Mouse (Mus musculus) neural tube, embryonic 10.5 days (tissue): ENCODE results near the gene Schip1.

Experiments
- DNase-seq: peaks from one replicate; pipeline ENCODE4 v3.0.0-alpha.2; 2017; ENCODE audit warnings: low spot score; ENCODE audit errors: extremely low spot score

Gene Schip1

DNA sequence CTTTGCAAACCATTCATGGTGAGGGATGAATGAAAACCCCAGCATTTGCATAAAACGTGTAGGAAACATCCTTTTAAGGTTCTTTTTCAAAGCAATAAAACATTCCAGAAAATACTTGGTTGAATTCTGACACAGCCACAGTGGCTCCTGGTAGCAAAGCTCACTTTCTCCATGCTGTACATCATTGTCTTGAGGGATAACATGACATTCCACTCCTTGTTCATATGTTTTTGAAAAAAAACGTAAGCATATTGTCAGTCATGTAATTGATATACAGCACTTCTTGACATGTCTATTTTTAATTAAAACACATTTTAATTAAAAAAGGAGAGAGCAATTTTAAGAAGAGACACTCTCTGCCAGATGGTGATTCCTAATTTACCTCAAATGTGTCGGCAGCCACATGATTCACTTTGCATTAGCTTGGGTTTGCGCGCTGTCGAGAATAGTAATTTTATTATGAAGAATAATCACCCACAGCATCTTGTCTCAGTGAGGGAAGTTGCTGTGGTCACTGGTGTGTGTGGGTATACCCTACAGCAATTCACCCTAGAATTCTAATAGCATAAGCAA is 61.8 kb downstream of the Schip1 start:
- DNase-seq: no peak

DNA sequence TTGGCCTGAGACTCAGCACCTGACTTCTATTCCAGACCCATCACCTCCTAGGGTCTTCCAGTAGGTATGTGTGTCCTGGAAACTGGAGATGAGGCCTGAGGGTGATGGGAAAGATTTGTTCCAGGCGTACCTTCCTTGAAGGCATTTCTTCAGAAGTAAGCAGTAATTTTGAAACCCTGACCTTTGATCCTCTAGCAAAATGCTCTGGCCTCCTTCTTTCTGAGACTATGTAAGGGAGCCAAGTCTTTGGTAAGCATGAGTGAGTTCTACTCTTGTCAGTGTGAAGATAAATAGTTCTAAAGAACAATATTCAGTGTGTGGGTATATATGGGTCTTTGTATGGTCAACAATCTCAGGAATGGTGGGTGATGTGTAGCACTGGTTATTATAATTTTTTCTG is 65.8 kb downstream of the Schip1 start:
- no peak for DNase-seq

DNA sequence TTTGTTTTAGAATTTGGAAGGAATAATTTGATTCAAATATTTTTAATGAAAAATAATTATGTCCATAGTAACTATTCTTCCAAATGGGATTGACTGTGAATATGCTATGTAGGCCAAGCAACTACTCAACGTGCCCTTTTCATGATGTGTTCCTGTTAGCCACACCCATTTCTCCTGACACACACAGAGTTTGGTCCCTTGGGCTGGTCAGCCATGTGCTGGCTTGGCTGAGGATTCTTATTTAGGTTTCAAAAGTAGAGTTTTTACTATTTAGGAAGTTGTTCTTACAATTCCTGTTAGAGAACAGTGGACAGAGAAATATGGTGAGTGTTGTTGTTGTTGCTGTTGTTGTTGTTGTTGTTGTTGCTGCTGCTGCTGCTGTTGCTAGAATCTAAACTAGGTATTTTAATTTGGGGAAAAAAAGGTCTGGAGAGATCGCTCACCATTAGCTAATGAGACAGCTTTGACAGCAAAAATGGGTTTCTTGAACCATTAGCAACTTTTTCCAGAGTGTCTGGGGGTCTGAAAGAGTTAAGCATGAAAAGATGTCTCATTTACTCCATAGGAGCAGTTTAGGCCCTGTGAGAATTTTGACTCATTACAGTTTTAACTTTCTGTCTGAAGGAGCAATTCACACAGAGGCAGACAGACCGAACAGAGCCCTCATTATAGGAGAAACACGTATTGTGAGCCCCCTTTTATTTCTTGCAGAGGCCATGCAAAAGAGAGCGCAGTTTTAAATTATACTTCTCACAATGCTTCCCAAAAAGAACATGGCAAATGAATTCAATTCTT is 74.4 kb downstream of the Schip1 start:
- DNase-seq: no peak

DNA sequence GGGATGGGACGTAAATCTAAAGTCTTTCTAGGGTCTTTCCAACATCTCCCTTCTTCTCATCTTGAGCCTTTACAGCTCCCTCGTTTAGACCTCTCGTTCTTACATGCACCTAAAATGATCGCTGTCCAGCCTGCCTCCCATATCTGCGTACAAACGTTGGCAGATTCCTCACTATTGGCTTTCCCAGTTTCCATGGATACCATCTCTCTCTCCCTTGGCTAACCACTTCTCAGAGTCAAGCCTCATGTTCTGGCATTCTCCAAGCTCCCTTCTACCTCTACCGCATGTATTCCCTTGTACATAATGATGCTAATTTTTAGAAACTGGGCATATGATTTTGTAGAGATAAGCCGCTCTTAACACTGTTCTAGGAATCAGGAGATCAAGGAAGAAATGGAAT is 86.1 kb downstream of the Schip1 start:
- no peak for DNase-seq

DNA sequence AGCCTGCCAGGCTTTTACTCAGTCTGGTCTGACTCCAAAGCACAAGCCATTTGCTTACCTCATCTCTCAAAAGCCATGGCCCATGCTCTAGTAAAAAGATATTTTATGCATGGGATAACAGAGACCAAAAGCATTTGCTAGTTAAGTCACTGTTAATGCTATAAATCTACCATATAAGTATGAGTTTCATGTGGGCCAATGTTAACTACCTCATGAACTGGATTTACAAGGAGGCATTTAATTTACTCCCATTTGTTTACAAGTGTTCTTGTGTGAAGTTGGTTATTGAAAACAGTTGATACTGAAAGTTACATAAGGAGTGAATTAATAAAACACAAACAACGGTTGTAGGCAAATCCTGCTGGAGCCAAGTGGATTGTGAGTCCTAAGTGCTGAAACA is 95.6 kb downstream of the Schip1 start:
- DNase-seq: no peak

DNA sequence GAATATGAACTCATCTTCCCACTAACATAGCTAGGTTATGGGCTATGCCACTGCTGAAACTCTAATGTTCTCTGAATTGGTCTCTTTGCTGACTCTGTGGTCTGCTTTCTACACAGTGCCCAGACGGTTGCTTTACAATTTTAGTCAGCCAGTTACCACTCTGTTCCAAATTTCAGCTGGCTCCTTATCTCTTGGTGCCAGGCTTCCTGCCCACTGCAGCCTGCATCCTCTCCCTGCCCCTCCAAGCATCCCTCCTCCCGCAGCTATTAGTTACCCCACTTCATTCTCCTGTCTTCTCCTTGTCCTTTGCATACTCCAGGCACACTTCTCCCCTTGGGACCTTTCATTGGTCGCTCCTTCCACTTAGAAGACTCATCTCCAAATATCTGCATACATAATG is 96.2 kb downstream of the Schip1 start:
- DNase-seq: no peak

DNA sequence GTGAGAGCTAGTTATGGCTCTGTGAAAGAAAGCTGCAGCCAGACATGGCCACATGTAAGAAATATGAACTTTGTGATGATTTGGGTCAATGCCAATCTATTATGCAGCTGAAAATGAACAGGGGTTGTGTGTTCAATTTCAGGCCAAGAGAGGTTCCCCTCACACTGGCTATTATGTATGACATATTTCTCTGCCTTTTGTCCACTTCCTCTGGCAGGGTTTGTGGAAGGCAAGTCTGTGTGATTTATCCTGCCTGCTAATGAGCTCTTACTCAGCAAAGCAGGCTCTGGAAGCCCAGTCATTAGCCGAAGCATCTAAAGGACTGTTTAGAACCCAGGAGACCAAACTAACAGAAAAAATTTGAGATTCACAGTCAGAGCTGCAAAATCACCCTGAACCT is 113.6 kb downstream of the Schip1 start:
- no peak for DNase-seq

DNA sequence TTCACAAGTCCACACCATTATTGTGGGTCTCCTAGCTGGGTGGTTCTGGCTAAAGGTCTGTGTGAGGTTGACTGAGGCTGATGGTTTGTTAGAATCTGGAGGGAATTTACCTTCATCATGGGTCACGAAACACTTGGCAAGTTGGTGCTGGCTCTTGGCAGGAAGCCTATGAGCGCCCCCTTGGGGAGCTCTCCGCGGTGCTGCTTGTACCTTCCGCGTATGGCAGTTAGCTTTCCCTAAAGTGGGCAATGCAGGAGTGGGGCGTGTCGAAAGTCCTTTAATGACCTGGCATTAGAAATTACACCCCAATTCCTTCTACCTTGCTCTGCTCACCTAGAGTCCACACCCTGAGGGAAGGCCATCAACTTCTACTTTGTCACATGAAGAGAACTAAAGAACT is 122.9 kb downstream of the Schip1 start:
- no peak for DNase-seq

DNA sequence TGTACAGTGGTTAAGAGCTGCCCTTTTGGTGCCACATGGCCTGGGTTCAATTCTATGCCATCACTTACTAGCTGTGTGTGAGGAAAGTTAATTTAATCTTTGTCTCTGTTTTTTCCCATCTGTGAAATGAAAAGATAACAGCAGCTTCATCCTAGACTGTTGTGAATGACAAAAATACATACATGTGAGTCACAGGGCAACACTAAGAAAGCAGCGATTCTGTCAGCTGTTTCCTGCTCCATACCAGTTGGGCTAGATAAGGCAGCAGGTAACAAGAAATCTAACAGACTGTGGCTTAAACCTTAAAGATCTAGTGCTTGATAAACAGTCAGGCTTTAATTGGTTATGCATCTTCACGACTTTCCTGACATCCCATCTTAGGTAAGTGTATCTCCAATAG is 124.5 kb downstream of the Schip1 start:
- no peak for DNase-seq

DNA sequence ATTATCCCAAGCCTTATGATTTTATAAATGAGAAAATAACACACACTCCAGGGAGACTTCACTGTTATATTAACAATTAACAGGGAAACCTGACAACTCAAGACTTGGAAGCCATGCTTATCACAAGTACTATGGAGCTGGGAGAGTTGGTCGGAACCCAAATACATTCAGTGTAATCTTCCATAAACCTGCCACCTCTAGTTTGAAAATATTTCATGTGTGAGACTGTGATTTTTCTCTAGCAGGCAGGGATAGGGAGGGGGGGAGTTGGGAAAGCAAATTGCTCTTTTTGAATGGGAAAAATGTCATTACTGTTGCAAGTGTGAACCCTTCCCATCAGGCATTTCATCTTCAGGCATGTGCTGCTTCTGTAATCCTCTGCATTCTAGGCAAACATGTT is 132.3 kb downstream of the Schip1 start:
- DNase-seq: no peak

DNA sequence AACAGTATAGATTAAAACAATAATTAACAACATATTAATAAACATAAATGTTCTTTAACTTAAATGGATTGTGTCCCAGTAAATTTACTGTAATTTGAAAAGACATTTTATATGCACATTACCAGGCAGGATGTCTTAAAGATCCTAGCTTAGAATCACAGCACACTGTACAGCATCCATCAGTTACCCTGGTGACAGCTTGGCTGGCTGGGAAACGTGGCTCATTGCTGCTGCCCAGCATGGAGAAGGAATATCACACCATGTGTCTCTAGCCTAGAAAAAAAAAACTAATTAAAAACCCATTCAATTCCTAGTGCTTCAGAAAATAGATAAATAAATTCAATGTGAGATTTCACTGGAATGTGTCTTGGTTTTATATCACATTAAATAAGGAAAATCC is 136.6 kb downstream of the Schip1 start:
- no peak for DNase-seq

DNA sequence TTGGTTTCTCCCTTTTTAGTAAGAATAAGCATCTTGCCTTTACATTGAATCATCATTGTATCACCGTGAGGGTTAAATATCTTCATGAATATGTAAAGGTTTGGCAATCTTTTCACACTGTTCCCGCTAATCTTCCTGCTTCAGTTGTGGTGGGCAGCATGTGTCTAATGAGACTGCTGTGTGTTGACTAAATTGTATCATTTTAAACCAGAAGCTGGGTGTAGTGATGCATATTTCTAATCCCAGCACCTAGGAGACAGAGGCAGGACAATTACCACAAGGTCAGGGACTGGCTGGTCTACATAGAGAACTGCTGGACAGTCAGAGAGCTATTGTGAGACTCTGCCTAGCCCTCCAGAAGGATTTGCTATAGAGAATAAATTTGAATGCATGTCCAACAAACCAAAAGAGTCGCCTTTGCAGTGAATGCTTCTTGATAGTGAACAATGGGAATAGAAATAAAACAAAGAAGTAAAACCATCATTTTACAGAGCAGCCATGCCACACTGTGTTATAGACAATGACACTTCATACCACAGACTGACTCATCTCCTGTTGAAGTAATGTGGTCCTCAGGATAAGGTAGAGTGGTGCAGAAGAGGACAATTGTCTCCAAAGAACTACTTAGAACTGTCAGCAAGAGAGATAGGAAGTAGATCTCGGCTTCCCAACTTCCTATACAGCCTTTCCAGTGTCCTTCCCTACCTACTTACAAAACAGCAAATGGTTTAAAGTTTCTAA is 137.7 kb downstream of the Schip1 start:
- DNase-seq: no peak

DNA sequence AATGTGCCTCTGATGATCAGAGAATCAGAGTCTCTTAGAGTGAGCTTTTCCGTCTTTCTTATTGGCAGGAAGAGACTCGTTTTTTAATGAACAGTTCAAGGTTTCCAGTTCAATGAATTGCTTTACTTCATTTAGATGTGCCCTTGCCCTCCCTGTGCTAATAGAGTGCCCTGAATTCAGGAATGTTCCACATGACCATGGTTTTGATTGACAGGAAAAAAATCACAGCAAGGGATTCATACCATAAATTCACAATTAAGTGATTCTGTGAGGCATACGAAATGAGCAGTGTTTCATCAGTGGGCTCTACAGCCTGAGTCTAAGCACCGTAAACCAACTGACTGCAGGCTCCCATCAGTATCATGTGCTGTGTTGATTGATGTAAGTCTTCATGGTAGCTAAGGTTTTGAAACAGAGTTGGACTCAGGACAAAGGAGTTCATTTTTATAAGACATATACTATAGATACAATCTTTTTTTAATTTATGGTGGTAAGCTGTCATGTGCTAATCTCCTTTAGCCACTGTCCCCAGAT is 139.4 kb downstream of the Schip1 start:
- no peak for DNase-seq

DNA sequence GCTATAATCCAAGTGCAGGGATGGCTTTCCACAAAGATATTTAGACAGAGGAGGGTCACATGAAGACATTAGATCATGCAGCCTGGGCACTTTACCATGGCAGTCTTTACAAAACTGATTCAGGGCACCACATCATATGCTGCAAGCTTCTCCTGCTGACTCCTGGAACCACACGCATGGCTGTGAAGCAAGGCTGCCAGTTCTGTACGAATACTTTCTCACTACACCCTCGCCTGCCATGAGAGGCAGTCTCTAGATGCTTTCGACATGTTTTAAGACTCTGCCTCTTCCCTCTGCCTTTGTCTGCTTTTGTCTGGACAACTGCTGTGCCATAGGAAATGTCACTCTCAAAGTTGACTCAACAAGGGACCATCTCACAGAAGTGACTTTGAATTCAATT is 145.8 kb downstream of the Schip1 start:
- no peak for DNase-seq

DNA sequence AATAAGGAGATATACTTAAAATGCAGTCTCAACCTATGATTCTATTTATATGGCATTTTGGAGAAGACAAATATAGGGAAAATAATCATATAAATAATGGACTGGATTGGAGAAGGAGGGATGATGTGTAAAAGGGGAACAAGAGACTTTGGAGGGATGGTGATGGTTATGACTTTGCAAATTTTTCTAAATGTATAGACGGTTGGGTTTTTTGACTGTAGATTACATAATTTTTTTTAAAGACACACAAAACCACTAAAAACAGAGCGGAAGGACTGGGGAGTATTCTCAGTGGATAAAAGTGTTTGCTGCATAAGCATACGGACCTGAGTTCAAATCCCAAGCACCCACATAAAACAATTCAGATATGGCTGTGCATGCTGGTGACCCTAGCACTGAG is 156.8 kb downstream of the Schip1 start:
- no peak for DNase-seq

DNA sequence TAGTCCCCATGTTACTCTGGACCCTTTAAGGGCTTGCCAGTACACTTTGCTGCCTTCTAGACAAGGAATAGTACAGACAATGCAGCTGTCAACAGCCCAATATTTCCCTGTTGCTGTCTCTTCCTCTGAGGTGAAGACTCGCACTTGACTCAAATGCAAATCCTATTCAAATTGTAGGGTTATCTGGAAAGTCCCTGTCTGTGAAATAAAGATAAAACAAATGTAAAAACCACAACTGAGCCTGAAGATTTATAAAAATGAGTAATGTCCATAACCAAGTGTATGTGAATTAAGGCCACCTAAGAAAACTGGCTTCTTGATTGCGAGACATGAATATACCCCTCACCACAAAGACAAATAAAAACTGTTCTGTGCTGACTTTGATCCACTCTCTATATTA is 175.3 kb downstream of the Schip1 start:
- no peak for DNase-seq

DNA sequence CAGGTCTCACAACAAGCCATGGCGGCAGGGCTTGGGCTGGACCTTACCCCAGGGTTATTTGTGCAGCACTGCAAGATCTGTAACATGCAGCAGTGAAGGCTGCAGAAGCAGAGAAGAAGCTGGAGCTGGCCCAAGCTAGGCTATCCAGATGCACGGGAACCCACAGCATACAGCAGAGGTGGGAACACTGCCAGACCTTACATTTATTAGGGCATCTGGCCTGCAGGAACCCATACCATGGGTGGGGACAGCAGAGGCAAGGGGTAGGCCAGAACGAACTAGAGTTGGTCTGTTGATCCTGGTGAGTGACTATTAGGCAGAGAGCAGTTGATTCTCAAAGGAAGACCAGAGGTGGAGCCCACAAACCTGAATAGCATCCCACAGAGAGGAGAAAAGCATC is 178.6 kb downstream of the Schip1 start:
- DNase-seq: no peak

DNA sequence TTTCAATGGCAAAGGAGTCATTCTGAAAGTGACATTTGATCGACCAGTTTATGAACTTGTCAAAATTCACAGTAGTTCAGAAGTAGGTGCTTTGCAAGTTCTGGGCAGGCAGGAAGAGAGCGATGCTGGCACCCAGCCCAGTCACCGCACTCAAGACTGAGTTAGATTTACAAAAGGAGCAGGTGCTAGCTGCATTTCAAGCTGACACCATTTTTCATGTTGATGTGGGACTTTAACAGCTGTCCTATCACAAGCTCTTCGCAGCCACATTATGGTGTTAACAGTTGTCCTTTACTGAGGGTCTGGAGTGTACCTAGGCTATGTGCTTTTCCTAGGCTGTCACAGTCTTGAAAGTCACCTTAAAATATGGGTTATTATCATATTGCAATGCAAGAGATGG is 181.6 kb downstream of the Schip1 start:
- DNase-seq: no peak

DNA sequence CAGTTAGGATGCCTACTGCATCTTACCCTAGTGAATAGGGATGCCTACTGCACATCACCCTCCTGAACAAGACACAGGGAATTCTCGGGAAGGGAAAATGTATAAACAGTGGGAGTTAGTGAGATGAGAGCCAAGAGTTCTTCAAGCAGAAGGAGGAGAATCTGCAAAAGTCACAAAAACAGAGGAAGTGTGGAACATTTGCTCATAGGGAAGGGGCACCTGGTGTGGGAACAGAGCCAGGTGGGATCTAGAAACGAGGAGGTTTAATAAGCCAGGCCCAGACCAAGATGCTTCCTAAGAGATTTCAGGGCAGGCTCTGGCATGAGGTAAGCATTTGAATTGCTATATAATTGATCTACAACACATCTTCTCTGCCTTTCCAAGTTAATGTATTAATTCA is 186.0 kb downstream of the Schip1 start:
- DNase-seq: no peak

DNA sequence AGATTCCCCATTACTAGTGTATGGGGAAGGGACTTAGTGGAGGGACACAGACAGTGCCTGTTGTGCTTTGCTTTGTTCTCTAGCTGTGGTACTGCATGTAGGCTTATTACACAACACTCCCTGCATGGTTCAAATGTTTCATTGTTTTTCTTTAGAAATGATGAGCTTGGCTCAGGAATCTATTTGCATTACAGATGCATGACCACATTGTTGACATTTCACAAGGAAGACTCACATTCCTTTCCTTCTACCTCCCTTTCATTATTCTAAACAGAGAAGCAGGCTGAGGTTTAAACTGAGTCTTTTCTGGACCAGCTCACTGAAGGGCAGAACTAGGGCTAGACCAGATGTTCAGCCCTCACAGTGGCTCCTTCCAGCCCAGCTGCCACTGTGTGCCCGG is 187.7 kb downstream of the Schip1 start:
- DNase-seq: no peak

DNA sequence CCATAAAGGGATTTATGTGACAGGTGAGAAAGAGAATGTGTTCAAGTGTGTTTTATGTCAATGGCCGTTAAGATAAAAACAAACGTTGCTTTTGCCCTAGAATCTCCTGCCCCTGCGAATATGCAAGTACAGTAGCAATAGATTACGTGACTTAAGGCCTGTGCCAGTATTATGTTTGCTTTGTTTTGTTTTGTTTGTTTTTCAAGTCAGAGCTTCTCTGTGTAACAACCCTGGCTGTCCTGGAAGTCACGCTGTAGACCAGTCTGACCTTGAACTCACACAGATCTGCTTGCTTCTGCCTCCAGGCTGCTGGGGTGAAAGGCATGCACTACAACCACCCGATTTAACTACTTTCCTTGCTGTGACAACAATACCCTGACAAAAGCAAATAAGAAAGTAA is 197.7 kb downstream of the Schip1 start:
- no peak for DNase-seq

DNA sequence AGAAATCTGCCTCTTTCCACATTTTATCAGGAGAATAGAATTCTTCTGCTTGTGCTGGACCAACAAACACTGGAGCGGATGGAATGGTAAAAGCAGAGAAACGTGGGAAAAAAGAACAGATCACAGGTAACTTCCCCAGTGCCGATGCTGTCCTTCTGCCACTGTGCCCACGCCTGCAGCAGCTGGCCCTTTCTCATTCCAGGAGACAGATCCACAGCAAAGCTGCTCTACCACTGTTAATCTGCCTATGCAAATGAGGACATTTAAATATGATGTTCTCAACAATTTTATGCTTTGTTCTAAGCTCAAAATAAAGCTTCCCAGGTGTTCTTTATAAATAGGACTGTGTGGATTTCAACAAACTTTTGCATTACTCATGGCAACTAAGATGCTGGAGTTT is 203.3 kb downstream of the Schip1 start:
- no peak for DNase-seq

DNA sequence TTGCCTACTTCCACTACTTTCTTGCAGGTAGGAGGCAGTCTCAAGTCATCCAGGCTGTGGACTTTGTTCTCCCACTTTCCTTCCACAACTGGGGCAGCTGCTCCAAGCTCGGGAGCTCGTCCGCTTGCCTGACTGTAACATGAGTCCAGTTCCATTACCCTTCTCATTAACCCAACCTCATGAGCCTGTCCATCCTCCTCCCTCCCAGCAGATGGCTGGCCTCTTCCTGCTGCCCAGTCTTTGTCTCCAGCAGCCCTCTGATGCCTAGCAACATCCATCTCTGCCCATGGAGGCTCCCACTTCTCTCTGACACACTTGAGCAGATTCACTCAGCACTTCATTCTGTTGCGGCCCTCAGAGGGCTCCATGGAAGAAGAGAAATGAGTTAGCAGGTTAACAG is 204.6 kb downstream of the Schip1 start:
- no peak for DNase-seq
